Mouse (Mus musculus) ovary, postnatal 14 days (tissue): ENCODE data around the gene Ncoa1.
"Not testable (repeated sequence)": the region's sequence is repeated elsewhere in the genome, so short reads cannot be mapped to it uniquely, and the experiment has no call there.

ENCODE experiments used
- DNase-seq: peaks from one replicate; pipeline ENCODE4 v3.0.0; 2022; ENCODE audit warnings: low spot score

Gene Ncoa1

GRCm38 (mm10) chr12:4313824-4314223 lies 163.2 kb downstream of the Ncoa1 start:
- no peak for DNase-seq

DNA sequence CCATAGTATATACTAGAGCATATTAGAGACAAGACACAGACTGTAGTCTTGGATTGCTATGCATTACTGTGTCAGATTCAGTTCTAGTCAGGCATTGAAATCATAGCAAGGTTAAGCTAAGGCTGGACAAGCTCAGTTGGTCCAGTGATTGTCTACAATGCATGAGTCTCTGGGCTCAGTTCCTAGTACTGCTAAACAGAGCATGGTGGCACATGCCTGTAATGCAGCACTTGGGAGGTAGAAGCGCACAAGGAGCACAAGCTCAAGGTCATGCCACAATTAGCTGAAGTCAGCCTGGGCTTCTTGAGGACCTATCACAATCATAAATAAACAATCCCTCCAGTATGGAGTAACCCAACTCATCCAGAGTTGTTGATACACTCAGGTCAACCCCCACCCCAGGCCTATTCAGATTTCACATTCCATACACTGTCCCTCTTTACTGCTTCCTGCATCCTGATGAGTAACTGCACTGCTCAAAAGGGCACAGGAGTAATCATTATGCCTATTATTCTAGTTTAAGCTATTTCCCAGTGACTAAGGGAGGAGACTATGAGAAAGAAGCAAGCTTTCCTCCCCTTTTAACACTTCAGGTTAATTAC lies 170.2 kb downstream of the Ncoa1 start:
- no peak for DNase-seq

DNA sequence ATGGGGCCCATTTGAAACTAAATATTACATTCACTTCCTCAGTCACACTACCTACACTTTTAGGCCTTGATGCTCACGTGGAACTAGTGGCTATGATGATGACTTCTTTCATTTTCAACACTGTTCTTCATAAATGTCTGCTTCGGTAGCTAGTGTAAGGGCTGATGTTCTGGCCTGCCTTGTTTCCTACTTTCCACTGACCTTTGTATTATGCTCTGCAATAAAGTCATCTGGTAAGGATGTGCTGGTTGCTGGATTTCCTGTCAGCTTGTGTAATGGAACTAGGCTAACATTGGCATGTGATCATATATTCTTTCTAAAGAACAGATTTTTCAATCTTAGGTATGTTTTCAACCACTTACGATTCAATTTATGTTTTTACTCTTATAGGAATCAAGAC lies 177.7 kb downstream of the Ncoa1 start:
- no peak for DNase-seq

DNA sequence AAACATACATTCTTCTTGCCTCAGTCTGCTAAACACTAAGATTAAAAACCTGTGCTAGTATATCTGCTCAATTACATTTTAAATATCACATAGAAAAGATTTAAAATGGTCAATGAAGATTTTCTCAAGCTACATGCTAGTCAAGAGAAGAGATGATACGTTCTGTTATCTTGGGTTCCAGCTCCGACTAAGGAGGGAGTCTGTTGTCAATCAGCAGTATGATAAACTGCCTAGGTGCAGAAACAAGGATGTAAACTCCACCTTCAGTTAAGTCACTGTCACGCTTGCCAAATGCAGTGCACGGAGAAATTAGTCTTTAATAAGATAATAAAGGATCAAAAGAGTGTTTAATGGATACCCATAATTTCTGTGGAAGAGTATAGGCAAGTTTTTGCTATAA lies 178.4 kb downstream of the Ncoa1 start:
- no peak for DNase-seq

DNA sequence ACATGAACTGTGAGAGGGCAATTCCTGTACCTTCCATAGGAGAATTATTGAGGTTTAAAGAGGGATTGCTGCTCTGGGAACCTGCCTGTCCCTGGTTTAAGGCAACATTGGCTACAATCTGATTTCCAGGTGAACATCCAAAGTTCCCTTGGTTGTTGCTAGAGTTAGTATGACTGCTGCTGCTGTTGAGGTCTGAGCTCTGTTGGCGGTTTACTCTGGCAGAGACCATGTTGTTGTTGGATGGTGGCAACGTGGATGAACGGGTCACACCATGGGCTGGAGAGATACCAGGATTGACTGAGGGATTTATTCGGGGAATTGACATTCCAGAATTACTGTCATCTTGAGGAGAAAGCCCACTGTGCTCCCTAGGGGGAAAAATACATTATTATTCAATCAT lies 181.1 kb downstream of the Ncoa1 start:
- DNase-seq: no peak

DNA sequence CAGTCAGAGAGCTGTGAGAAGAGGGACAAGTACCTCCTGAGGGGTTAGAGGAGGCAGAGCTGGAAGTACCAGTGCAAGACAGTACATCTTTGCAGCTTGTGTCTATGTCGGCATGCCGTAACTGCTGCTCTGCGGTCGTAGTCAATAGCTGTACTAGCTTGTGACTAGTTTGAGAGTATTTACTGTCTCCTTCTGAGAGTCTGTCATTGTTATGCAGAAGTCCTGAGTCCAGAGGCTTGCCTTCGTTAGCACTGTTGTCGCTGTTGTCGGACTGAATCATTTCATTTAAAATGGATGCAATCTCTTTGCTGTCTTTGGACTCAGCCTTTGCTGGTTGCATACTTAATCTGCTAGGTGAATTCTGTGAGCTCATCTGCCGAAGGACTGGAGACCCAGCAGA lies 181.7 kb downstream of the Ncoa1 start:
- DNase-seq: no peak

DNA sequence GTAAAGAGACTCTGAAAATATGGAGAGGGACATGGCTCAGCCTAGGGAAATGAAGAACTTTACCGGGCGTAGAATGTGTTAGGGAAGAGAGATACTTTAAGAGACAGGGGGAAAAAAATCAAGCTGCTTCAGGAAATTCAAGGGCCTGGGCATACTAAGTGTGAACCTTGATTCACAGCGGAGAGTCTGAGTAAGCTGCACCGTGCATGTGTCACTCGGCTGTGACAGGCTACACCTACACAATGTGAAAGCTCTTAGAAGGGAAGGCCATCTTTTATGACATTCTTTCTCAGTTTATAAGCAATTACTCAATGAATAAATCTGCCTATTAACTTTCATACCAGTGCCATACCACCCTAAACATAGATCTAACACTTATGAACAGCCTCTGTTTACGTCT lies 183.2 kb downstream of the Ncoa1 start:
- DNase-seq: no peak

GRCm38 (mm10) chr12:4285186-4285585 lies 191.8 kb downstream of the Ncoa1 start:
- no peak for DNase-seq

DNA sequence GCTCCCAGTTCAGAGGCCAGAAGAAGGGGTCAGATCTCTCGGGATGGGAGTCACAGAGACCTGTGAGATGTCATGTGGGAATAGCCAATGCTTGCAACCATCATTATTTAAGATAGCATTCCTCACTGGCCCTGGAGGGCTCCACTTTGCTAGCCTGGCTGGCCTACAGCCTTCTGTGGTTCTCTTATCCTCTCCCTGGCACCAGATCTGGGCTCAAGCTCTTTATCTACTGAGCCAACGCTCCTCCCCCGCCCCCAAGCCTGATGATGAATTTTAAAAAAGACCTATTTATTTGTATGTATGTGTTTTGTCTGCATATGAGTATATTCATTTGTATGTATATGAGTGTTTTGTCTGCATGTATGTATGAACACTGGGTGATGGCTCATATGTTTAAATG lies 197.1 kb downstream of the Ncoa1 start:
- DNase-seq: no peak

DNA sequence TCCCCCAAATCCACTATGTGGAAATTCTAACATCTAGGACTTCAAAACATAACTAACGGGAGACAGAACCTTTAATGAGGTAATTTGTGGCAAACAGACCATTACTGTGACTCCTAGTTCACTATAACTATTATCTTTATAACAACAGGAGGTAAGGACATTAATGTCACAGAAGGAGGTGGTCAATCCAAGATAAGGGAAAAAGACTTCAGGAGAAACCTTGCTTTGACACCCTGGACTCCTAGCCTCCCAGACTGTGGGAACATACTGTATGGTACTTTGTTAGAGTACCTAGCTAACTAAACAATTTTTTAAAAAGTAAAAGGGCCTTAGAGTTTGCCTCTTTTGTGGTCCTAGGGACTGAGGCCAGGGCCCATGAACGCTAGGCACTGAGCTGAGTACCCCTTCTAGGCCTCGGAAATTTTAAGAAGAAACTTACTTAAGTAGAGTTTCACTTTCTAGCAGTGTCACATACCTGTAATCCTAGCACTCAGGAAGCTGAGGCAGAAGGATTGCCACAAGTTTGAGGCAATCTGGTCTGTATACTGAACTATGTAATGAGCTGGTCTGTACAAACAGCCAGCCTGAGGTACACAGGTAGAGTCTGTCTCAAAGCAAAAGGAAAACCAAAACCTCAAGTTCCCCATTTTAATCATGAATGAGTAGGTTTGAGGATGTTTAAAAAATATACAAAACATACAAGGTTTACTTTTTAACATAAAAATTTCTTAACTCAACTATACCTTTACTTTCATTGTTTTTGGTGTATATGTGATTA lies 197.8 kb downstream of the Ncoa1 start:
- no peak for DNase-seq

GRCm38 (mm10) chr12:4271078-4271477 lies 205.9 kb downstream of the Ncoa1 start:
- no peak for DNase-seq

DNA sequence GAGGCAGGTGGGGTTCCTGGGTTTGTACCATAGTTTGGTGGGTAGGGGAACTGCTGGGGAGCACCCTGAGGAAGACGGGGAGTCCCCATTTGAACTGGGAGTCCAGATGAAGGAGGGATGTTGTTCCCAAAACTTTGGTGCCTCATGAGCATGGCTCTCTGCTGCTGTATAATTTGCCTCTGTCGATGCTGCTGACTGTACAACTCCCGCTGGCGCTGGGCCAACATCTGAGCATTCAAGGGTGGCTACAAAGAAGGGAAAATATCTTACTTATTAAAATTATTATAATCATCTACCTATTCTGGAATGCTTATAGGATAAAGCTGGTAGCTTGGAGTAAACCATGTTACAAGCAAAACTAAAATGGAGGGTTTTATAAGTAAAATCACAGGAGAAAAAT lies 209.2 kb downstream of the Ncoa1 start:
- no peak for DNase-seq

- DNase-seq: no peak
These were observed 224.0 kb downstream of the Ncoa1 start for GRCm38 (mm10) chr12:4252742-4253655.

- no peak for DNase-seq
These were observed 227.2 kb downstream of the Ncoa1 start for GRCm38 (mm10) chr12:4249786-4250185.

DNA sequence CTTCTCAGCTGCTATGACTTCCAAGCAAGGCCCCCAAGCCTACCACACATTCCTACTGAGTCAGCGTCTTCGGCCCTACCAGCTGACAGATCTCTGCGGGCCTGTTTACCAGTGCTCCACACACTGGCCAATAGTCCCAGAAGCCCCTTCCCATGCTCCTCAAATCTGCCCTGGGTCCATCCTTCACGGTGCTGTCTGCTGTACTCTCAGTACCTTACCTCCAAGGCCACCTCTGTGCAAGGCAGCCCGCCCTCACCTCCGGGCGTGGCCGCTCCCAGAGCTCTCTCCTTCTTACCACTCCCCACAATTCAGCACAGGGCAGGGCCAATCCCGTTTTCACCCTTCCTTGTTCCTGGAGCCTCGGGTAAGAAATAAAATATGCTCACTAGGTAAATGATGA lies 231.2 kb downstream of the Ncoa1 start:
- no peak for DNase-seq

DNA sequence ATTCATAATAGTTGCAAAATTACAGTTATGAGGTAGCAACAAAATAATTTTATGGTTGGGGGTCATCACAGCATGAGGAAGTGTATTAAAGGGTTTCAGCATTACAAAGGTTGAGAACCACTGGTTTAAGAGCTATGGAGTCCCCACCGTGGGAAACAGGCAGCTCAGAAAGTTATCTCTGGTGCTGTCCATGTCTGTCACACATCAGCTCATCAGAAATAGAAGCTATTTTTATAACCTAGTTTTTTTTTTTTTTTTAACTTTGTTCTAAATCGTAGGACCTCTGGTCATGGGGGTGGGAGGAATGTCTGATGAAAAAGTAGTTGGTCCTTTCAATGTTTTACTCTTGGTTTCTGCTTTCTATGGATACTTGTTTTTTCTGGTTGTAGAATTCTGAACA lies 233.2 kb downstream of the Ncoa1 start:
- no peak for DNase-seq

DNA sequence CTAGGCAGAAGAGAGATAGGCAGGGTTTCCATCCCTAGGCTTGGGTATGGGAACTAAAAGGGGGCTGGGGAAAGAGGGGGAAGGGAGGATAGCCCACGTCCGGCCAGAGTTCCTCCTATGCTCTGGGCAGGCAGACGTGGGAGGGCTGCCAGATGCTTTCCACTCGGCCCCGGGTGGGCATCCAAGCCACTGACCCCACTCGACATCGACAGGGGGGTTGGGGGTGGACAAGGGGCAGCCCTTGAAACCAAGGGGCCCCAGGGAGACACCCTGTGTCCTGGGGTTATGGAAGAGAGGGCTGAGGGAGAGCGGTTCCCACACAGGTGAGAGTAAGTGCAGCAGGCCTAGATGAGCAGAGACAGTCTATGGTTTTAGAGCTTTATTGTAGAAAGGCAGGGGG lies 236.7 kb downstream of the Ncoa1 start:
- not testable (repeated sequence) for DNase-seq

DNA sequence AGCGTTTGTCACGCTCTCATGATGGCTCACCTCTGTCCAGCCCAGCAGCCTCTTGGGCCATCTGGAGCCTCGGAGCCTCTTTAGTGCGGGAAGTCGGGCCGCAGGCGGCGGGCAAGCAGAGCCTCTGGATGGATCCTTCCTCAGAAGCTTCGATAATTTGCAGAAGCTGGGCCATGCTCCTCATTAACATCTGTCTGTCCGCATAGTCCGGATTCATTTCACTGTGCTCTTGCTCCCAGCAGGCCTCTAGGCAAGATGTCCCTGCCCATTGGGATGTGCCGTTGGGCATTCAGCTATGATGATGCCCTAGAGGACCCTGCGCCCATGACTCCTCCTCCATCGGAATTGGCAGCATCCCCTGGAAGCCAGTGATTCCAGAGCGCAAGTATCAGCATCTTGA lies 239.5 kb downstream of the Ncoa1 start:
- no peak for DNase-seq

GRCm38 (mm10) chr12:4233572-4234508 lies 243.1 kb downstream of the Ncoa1 start, which contains the start of the genes Ptrhd1 and Cenpo:
Ptrhd1 (plus strand) TSS chr12:4234027.
Cenpo (minus strand) TSS chr12:4234294.
- DNase-seq: peak; percentile 91

DNA sequence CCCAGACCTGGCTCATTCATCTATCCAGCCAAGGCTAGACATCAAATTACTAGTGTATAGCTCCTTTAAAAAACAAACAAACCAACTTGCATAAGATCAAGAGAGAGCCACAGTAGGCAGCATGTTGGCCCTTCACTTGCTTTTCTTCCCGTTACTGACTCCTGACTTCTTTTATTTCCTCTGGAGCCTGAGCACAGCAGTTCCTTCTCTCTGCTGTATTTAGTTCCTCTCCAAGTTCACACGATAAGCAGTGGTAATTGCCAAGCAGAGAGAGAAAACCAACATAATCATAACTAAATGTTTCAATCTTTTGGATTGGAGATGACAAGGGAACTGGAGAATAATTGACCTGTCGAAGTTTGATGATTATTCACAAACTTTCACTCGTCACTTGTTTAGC lies 244.2 kb downstream of the Ncoa1 start:
- no peak for DNase-seq

DNA sequence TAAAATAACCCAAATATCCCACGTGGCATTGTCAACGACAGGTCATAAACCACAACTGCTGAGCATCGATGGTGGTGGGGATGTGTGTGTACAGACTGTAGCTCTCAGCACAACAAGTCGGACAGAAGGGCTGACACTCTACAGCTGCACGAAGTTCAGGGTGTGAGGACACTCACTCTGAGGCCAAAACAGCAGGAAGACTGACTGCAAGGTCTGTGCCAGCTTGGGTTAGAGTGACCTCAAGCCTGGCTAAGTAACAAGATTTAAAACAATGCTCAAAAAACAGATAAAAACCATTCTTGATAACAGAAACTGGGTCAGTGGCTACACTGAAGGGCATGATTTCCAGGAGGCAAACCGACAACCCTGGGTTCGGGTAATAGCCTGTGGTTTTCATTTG lies 246.8 kb downstream of the Ncoa1 start:
- DNase-seq: no peak

- no peak for DNase-seq
These were observed 264.1 kb downstream of the Ncoa1 start for GRCm38 (mm10) chr12:4212908-4213307.
